Comparison of ENCODE assay signal across 9 mouse cellular contexts in the genomic region with DNA sequence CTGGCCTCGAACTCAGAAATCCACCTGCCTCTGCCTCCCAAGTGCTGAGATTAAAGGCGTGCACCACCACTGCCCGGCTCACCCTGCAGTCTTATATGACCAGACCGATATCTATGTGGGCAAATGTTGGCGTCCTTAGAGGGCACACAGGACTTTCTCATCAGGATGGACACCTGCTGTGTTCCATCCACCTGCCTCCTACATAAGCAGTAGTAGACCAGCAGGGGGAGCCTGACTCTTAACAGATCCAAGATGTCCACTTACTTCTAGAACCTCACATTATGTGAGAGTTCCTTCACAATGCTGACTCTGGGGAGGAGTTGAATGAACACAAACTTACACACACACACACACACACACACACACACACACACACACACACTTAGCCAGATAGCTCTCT. TPM values are rescaled to one million over a fixed set of nuclear protein-coding genes. Genes with fewer than 3 reads are reported as not detected.
DNase-seq lines count a peak whose midpoint lies in the region; ATAC-seq and TF ChIP-seq lines count a peak whose summit lies in the region.
"Had no signal": no experiment of that assay in that cellular context is flagged by ENCODE, and none has a peak within 500 bp of the region (broad histone marks: within the 10 kb centered on the region; RNA-seq: fewer than 3 reads in every experiment).

No protein-coding gene starts in this region.

- TF ChIP-seq EP300 in heart, postnatal 0 days (IDR thresholded peaks at IDR 0.05; ENCODE audit: low read depth), result no peak

- no peak overlapping the region for H3K4me3 ChIP-seq in heart, postnatal 0 days (ENCODE audit: low read depth, low read length)
- H3K4me3 ChIP-seq: embryonic facial prominence, embryonic 15.5 days had no signal

- no peak overlapping the region for H3K27ac ChIP-seq in heart, postnatal 0 days (ENCODE audit: low read depth)
- H3K27ac ChIP-seq: embryonic facial prominence, embryonic 15.5 days had no signal

- TF ChIP-seq CTCF in heart, postnatal 0 days (IDR thresholded peaks at IDR 0.05; ENCODE audit: low read depth), result peak; percentile 61

- no peaks in the 10 kb centered on the region; the same call in 1 of the 2 replicates for H3K36me3 ChIP-seq in heart, postnatal 0 days (replicated peaks; ENCODE audit: control insufficient read depth, insufficient read depth, low read length)
- H3K36me3 ChIP-seq: embryonic facial prominence, embryonic 15.5 days had no signal

- peak; percentile 19 for DNase-seq in heart, postnatal 0 days (ENCODE audit: low spot score)
- no peak for DNase-seq in heart, adult 9 months (ENCODE audit: low spot score in 2 of 2)
- peak; percentile 26 to 37 for DNase-seq in urinary bladder, postnatal 36 days (ENCODE audit: low spot score in 2 of 2)
- no peak for DNase-seq in urinary bladder, adult 2 months (ENCODE audit: low spot score)
- peak; percentile 59 to 77 for DNase-seq in cerebellum, postnatal 14 days
- peak; percentile 77 to 89 for DNase-seq in kidney, postnatal 25 days
- DNase-seq in retina, adult 2 months (ENCODE audit: low read depth, low spot score), result peak; percentile 37

- no peak for ATAC-seq in heart, postnatal 0 days (ENCODE audit: insufficient read depth, low read depth)
- no peak for ATAC-seq in activated CD4-positive, CD25-positive, alpha-beta regulatory T cell, adult 4 months

- no peak overlapping the region for H3K9ac ChIP-seq in heart, postnatal 0 days (replicated peaks; ENCODE audit: low read depth, low read length)
- H3K9ac ChIP-seq: embryonic facial prominence, embryonic 15.5 days had no signal

- no peaks in the 10 kb centered on the region for H3K27me3 ChIP-seq in heart, postnatal 0 days (ENCODE audit: control insufficient read depth, insufficient read depth, low read length)

- WGBS in heart, postnatal 0 days, result 54% methylated on average over 5 of the region's 5 CpGs

- no peaks in the 10 kb centered on the region for H3K9me3 ChIP-seq in heart, postnatal 0 days (replicated peaks; ENCODE audit: control insufficient read depth, low read length)
- H3K9me3 ChIP-seq: embryonic facial prominence, embryonic 15.5 days had no signal

- H3K4me1 ChIP-seq in heart, postnatal 0 days (ENCODE audit: control insufficient read depth, insufficient read depth), result peaks cover 13% of the 10 kb centered on the region

- H3K4me2 ChIP-seq in heart, postnatal 0 days (ENCODE audit: low read depth, low read length), result no peak overlapping the region
- H3K4me2 ChIP-seq: embryonic facial prominence, embryonic 15.5 days had no signal

RNA-seq across cellular contexts. Expression of gene Zbtb34, which starts 1.8 kb away (rescaled TPM):
- 8.9 and 16.7 TPM in 2 replicates for total RNA-seq in heart, postnatal 0 days (2014; rRNA removed; ENCODE audit: low replicate concordance)
- polyA plus RNA-seq in heart, postnatal 0 days (2015; fragmentation: Nextera tagmentation; extraction: Ambion mirVana), result 1.9 and 2.1 TPM in 2 replicates
- 9.5 and 9.7 TPM in 2 replicates for polyA plus RNA-seq in urinary bladder, adult 2 months (2012; rRNA removed)
- polyA plus RNA-seq in activated CD4-positive, CD25-positive, alpha-beta regulatory T cell, adult 4 months (2017; shearing (Covaris generic)), result 1 to 10 TPM in 1 of 2 experiments, under 1 TPM in 1; 0.66 to 1.2 TPM

RNA-seq across cellular contexts. Expression of gene Zbtb43, which starts 35.5 kb away (rescaled TPM):
- 10.5 and 11.8 TPM in 2 replicates for total RNA-seq in heart, postnatal 0 days (2014; rRNA removed; ENCODE audit: low replicate concordance)
- polyA plus RNA-seq in heart, postnatal 0 days (2015; fragmentation: Nextera tagmentation; extraction: Ambion mirVana), result 11.5 and 12.3 TPM in 2 replicates
- 13.9 and 16.2 TPM in 2 replicates for polyA plus RNA-seq in urinary bladder, adult 2 months (2012; rRNA removed)
- 10 to 100 TPM; 16.4 TPM for polyA plus RNA-seq in activated CD4-positive, CD25-positive, alpha-beta regulatory T cell, adult 4 months (2017; shearing (Covaris generic))

Comparison
In these comparisons a context has a peak if more than half of its experiments do, and no peak if none do; other contexts are left out.
1. DNase-seq: peak in heart, postnatal 0 days (single experiment), urinary bladder, postnatal 36 days (2 of 2), cerebellum, postnatal 14 days (2 of 2), kidney, postnatal 25 days (2 of 2) and retina, adult 2 months (single experiment); none in heart, adult 9 months (0 of 2) and urinary bladder, adult 2 months (single experiment).